Mouse (Mus musculus) neural tube, embryonic 14.5 days (tissue): ENCODE data around the gene Kctd13. TPM values are rescaled to one million over a fixed set of nuclear protein-coding genes. Genes with fewer than 3 reads are reported as not detected.

Experiments
- ATAC-seq: fragments of 200-750 bp; cut with Nextera tagmentation; 2 replicates; pipeline ENCODE4 v1.8.0; 2017; ENCODE audit warnings: low read depth, mild to moderate bottlenecking, moderate TSS enrichment, moderate library complexity
- H3K27ac ChIP-seq: fragments of 300-500 bp; sonication (generic); 2 replicates; pipeline ENCODE4 v1.5.1; 2014; ENCODE audit warnings: low read depth, mild to moderate bottlenecking, control low read depth, low read length, moderate library complexity, mixed read lengths
- H3K27me3 ChIP-seq: fragments of 300-500 bp; sonication (generic); 2 replicates; pipeline ENCODE4 v1.6.1; 2014; ENCODE audit warnings: low read length; ENCODE audit not compliant: control insufficient read depth, insufficient read depth
- H3K36me3 ChIP-seq: fragments of 300-500 bp; sonication (generic); 2 replicates; pipeline ENCODE4 v1.6.1; 2014; ENCODE audit warnings: low read length, mixed read lengths; ENCODE audit not compliant: control insufficient read depth, insufficient read depth
- H3K4me1 ChIP-seq: fragments of 300-500 bp; sonication (generic); 2 replicates; pipeline ENCODE4 v1.6.1; 2014; ENCODE audit warnings: low read length; ENCODE audit not compliant: control insufficient read depth, insufficient read depth
- H3K4me2 ChIP-seq: fragments of 300-500 bp; sonication (generic); 2 replicates; pipeline ENCODE4 v1.6.1; 2014; ENCODE audit warnings: mild to moderate bottlenecking, low read depth, low read length, control low read depth
- H3K4me3 ChIP-seq: fragments of 300-500 bp; sonication (generic); 2 replicates; pipeline ENCODE4 v1.5.1; 2014; ENCODE audit warnings: low read depth, low read length, control low read depth, mixed read lengths
- H3K9ac ChIP-seq: fragments of 300-500 bp; sonication (generic); replicated peaks from 2 replicates; pipeline ENCODE4 v1.6.1; 2014; ENCODE audit warnings: low read depth, mild to moderate bottlenecking, control low read depth, low read length, mixed read lengths
- H3K9me3 ChIP-seq: fragments of 300-500 bp; sonication (generic); 2 replicates; pipeline ENCODE4 v1.6.1; 2016; ENCODE audit warnings: low read length; ENCODE audit not compliant: control insufficient read depth
- WGBS: fragments of 180-500 bp; shearing (Covaris S2); extraction: QIAGEN DNeasy Blood & Tissue Kit; methylation state at CpG from one replicate; pipeline ENCODE4 v1.1.7; 2014; 5-methylcytosine and 5-hydroxymethylcytosine counted together
- polyA plus RNA-seq: library from polyadenylated mRNA; unstranded; fragments of >200 nt; fragmentation: Nextera tagmentation; extraction: Ambion mirVana; gene quantifications from 2 replicates; pipeline ENCODE4 v1.2.1, GENCODE M21; 2014

Gene Kctd13
- 92.9 and 103 TPM in 2 replicates for polyA plus RNA-seq

DNA sequence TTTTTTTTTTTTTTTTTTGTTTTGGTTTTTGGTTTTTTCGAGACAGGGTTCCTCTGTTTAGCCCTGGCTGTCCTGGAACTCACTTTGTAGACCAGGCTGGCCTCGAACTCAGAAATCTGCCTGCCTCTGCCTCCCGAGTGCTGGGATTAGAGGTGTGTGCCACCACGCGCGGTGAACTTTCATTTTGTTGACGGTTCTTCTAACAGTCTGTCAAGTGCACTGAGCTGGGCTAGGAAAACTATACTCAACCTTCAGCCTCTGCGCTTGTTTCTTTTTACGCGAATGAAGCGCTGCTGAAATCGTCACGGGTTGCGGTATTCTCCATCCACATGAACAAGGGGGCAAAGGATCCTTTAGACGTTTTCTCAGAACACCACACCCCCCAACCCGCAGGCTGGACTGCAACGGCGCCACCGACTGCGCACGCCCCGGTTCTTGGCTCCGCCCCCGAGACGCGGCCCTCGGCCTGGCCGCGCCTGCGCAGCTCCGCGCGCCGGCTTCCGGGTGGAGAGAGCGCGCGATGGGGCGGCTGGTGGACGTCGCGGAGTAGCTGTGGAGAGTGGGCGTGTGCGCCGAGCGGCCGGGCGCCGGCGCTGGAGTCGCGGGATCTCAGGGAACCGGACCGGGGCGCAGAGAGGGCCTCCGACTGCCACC is at the start of gene Kctd13:
Gene Kctd13, plus strand, starts transcription at position 496 of the 654 bp plus-strand sequence.
- Histone ChIP-seq H3K27me3 (no peaks in the 10 kb centered on the region), H3K9ac (peak within 1 kb of the TSS; percentile 77), H3K4me3 (peak within 1 kb of the TSS; percentile 85), H3K36me3 (peaks cover 4% of the 10 kb centered on the region; the same call in 1 of the 2 replicates), H3K4me2 (peak within 1 kb of the TSS; percentile 93), H3K27ac (peak within 1 kb of the TSS; percentile 76), H3K4me1 (peaks cover 12% of the 10 kb centered on the region), H3K9me3 (no peaks in the 10 kb centered on the region)
- 4% methylated on average over 56 of the region's 56 CpGs for WGBS
- peak; percentile 96 for ATAC-seq

- WGBS: 68% methylated on average over 6 of the region's 6 CpGs
- Histone ChIP-seq H3K4me3 (peak overlapping the region; percentile 85; the same call in 1 of the 2 replicates), H3K27me3 (no peaks in the 10 kb centered on the region), H3K36me3 (peaks cover 35% of the 10 kb centered on the region), H3K9me3 (no peaks in the 10 kb centered on the region), H3K9ac (peak overlapping the region; percentile 42), H3K27ac (no peak overlapping the region), H3K4me2 (peak overlapping the region; percentile 99; the same call in 1 of the 2 replicates), H3K4me1 (peaks cover 30% of the 10 kb centered on the region)
- no peak for ATAC-seq
These were observed 47.6 kb upstream of the Kctd13 start for GRCm38 (mm10) chr7:126881040-126881439.

- peak overlapping the region; percentile 90 for H3K9ac ChIP-seq
- H3K4me3 ChIP-seq: peak overlapping the region; percentile 85
- peak overlapping the region; percentile 99 for H3K4me2 ChIP-seq
- WGBS: under 1% methylated on average over 15 of the region's 15 CpGs
- peak overlapping the region; percentile 87 for H3K27ac ChIP-seq
- peaks cover 13% of the 10 kb centered on the region for H3K36me3 ChIP-seq
- no peak for ATAC-seq
- H3K9me3 ChIP-seq: no peaks in the 10 kb centered on the region
- no peaks in the 10 kb centered on the region for H3K27me3 ChIP-seq
- peaks cover 30% of the 10 kb centered on the region for H3K4me1 ChIP-seq
These were observed 44.9 kb upstream of the Kctd13 start for GRCm38 (mm10) chr7:126883731-126884181.

DNA sequence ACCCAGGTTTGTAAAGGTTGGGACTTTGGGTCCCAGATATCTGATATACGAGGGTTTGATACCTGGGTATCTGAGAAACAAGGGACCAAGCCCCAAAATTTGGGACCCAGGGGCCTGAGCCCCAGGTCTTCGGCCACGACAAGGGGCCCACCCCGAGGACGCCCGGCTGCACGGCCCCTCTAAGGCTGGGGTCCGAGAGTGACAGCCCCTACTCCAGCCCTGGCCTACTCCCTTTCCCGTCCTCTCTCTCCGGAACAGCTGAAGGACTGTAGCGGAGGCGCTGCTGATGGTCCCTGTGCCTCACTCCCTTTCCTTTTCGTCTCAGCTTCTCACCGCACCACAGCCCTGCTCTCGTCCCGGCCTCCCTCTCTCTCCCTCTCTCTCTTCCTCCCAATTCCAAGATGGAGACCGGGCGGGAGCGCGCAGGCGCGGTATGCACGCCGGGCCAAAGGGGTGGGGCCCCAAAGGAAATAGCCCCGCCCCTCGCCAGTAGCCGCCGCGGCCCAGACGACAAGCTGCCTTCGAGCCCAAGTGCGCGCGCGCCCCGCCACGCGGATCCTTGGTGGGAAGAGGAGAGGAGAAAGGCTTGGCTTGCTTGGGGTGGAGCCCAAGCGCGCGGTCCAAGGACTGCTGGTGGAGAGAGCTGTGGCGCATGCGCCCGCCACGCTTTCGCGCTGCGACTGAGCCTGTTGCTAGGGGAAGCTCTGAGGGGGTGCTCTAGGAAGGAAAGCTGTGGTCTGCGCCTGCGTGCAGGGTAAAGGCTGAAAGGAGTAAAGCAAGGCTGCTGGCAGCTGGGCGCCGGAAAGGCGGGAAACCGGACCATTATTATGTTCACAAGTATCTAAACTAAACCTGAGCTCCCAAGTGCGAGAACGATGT is 44.2 kb upstream of the Kctd13 start, which contains the start of gene Taok2:
Gene Taok2, minus strand, starts transcription at position 418 of the 879 bp plus-strand sequence.
- Histone ChIP-seq H3K4me1 (peaks cover 30% of the 10 kb centered on the region), H3K9ac (peak within 1 kb of the TSS; percentile 90), H3K9me3 (no peaks in the 10 kb centered on the region), H3K4me2 (peak within 1 kb of the TSS; percentile 99), H3K4me3 (peak within 1 kb of the TSS; percentile 85), H3K27ac (peak within 1 kb of the TSS; percentile 87), H3K27me3 (no peaks in the 10 kb centered on the region), H3K36me3 (peaks cover 10% of the 10 kb centered on the region)
- under 1% methylated on average over 56 of the region's 56 CpGs for WGBS
- ATAC-seq: peak; percentile 98

- H3K27ac ChIP-seq: no peak overlapping the region
- no peak overlapping the region for H3K4me2 ChIP-seq
- no peak for ATAC-seq
- no peaks in the 10 kb centered on the region for H3K9me3 ChIP-seq
- H3K9ac ChIP-seq: no peak overlapping the region
- peaks cover 13% of the 10 kb centered on the region for H3K4me1 ChIP-seq
- no peak overlapping the region for H3K4me3 ChIP-seq
- no peaks in the 10 kb centered on the region for H3K36me3 ChIP-seq
- H3K27me3 ChIP-seq: no peaks in the 10 kb centered on the region
- 93% methylated on average over 5 of the region's 5 CpGs for WGBS
These were observed 41.4 kb upstream of the Kctd13 start for GRCm38 (mm10) chr7:126887281-126887680.

GRCm38 (mm10) chr7:126888852-126889251 is 39.8 kb upstream of the Kctd13 start:
- Histone ChIP-seq H3K4me1 (no peaks in the 10 kb centered on the region), H3K9me3 (no peaks in the 10 kb centered on the region), H3K4me3 (no peak overlapping the region), H3K27me3 (no peaks in the 10 kb centered on the region), H3K4me2 (no peak overlapping the region), H3K27ac (no peak overlapping the region), H3K9ac (no peak overlapping the region), H3K36me3 (no peaks in the 10 kb centered on the region)
- no peak for ATAC-seq
- 51% methylated on average over 7 of the region's 7 CpGs for WGBS

DNA sequence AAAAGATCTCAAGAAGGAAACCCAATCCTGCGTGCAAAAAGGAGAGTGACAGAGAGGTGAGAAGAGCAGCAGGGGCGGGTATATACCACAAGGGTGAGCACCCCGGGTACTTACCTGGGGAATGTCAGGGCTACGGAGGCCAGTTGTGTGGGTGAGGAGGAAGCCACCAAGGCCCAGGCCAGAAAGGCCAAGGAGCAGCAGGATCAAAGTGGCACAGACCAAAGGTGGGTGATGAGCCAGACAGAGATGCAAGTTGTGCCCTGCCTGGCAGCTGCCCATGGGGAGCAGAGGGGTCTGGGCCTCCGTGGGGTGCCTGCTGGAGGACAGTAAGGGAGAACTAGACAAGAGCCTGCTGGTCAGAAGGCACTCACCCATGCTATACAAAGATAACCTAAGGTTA is 31.8 kb upstream of the Kctd13 start:
- H3K27me3 ChIP-seq: no peaks in the 10 kb centered on the region
- no peak overlapping the region for H3K4me2 ChIP-seq
- no peak overlapping the region for H3K27ac ChIP-seq
- no peak overlapping the region for H3K9ac ChIP-seq
- ATAC-seq: no peak
- peak overlapping the region; percentile 66; the same call in 1 of the 2 replicates for H3K4me3 ChIP-seq
- WGBS: 87% methylated on average over 5 of the region's 5 CpGs
- no peaks in the 10 kb centered on the region for H3K36me3 ChIP-seq
- peaks cover 11% of the 10 kb centered on the region; the same call in 1 of the 2 replicates for H3K4me1 ChIP-seq
- H3K9me3 ChIP-seq: no peaks in the 10 kb centered on the region

DNA sequence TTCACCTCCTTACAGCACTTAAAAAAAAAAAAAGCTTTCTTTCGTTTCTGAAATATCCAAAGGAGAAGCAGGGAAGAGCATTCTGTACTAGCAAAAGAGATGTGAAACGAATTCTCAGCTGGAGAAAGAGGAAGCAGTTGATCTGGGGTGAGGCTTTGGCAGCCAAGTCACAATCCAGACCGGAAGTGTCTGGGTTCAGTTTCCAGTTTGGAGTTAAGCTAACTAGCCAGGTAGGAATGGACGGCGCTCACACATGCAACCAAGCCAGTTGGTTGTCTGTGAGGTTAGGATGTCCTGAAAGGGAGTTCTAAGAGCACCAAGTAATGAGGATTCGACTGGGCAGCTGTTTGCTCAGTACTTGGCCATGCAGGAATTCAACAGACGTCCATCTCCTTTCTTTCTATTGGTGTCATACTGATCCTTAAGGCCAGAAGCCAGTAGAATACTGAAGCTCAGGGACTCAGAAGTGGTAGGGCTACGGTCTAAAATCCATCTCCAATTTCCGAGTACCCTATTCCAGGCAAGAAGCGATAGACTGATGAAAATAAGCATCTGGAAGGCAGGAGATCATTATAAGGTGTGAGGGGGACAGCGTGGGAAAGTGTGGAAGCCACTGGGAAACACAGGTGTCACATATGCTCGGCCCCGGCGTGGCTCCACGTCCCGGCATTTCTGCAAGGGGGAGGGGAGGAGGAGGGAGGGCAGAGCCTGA is 31.1 kb upstream of the Kctd13 start:
- Histone ChIP-seq H3K9ac (peak overlapping the region; percentile 87), H3K36me3 (no peaks in the 10 kb centered on the region), H3K4me2 (peak overlapping the region; percentile 78), H3K27ac (peak overlapping the region; percentile 91), H3K4me1 (peaks cover 11% of the 10 kb centered on the region; the same call in 1 of the 2 replicates), H3K27me3 (no peaks in the 10 kb centered on the region), H3K4me3 (peak overlapping the region; percentile 66), H3K9me3 (no peaks in the 10 kb centered on the region)
- ATAC-seq: peak; percentile 44
- WGBS: 24% methylated on average over 16 of the region's 16 CpGs
